Mouse (Mus musculus) limb, embryonic 13.5 days (tissue): ENCODE measurements around the gene Rpl37a. TPM values are rescaled to one million over a fixed set of nuclear protein-coding genes. Genes with fewer than 3 reads are reported as not detected.

Source experiments
- ATAC-seq: fragments of 200-750 bp; cut with Nextera tagmentation; 2 replicates; pipeline ENCODE4 v1.8.0; 2017; ENCODE audit warnings: low read depth, moderate number of reproducible peaks, moderate TSS enrichment; ENCODE audit not compliant: low FRiP score
- H3K27ac ChIP-seq: fragments of 300-500 bp; sonication (generic); 2 replicates; pipeline ENCODE4 v1.5.1; 2015; ENCODE audit warnings: inconsistent platforms, mild to moderate bottlenecking, moderate library complexity
- H3K27me3 ChIP-seq: fragments of 300-500 bp; sonication (generic); 2 replicates; pipeline ENCODE4 v1.6.1; 2015; ENCODE audit warnings: mild to moderate bottlenecking, inconsistent platforms
- H3K36me3 ChIP-seq: fragments of 300-500 bp; sonication (generic); 2 replicates; pipeline ENCODE4 v1.6.1; 2015; ENCODE audit warnings: inconsistent platforms, mild to moderate bottlenecking, moderate library complexity
- H3K4me1 ChIP-seq: fragments of 300-500 bp; sonication (generic); 2 replicates; pipeline ENCODE4 v1.6.1; 2015; ENCODE audit warnings: inconsistent platforms
- H3K4me2 ChIP-seq: fragments of 300-500 bp; sonication (generic); replicated peaks from 2 replicates; pipeline ENCODE4 v1.6.1; 2015; ENCODE audit warnings: inconsistent platforms, mild to moderate bottlenecking, moderate library complexity
- H3K4me3 ChIP-seq: fragments of 300-500 bp; sonication (generic); 2 replicates; pipeline ENCODE4 v1.5.1; 2015; ENCODE audit warnings: moderate library complexity, mild to moderate bottlenecking, inconsistent platforms
- H3K9ac ChIP-seq: fragments of 300-500 bp; sonication (generic); 2 replicates; pipeline ENCODE4 v1.6.1; 2015; ENCODE audit warnings: mild to moderate bottlenecking, inconsistent platforms
- H3K9me3 ChIP-seq: fragments of 300-500 bp; sonication (generic); 2 replicates; pipeline ENCODE4 v1.6.1; 2016; ENCODE audit warnings: inconsistent platforms
- WGBS: fragments of 180-500 bp; shearing (Covaris S2); methylation state at CpG from one replicate; pipeline ENCODE4 v1.1.7; 2015; 5-methylcytosine and 5-hydroxymethylcytosine counted together
- polyA plus RNA-seq: library from polyadenylated mRNA; unstranded; fragments of >200 nt; fragmentation: Nextera tagmentation; extraction: Ambion mirVana; gene quantifications from 2 replicates; pipeline ENCODE4 v1.2.1, GENCODE M21; 2015

The Rpl37a gene
- polyA plus RNA-seq, 1 experiment from 2014 or later = 1,730 TPM

- Histone ChIP-seq H3K36me3 (peaks cover 35% of the 10 kb centered on the region), H3K4me3 (no peak overlapping the region), H3K4me2 (no peak overlapping the region), H3K27me3 (no peaks in the 10 kb centered on the region), H3K27ac (no peak overlapping the region), H3K9me3 (no peaks in the 10 kb centered on the region), H3K4me1 (peaks cover 10% of the 10 kb centered on the region), H3K9ac (no peak overlapping the region)
- ATAC-seq = no peak
- 92% methylated on average over 7 of the region's 7 CpGs for WGBS
These were observed 6.5 kb downstream of the Rpl37a start for GRCm38 (mm10) chr1:72717540-72717939.

DNA sequence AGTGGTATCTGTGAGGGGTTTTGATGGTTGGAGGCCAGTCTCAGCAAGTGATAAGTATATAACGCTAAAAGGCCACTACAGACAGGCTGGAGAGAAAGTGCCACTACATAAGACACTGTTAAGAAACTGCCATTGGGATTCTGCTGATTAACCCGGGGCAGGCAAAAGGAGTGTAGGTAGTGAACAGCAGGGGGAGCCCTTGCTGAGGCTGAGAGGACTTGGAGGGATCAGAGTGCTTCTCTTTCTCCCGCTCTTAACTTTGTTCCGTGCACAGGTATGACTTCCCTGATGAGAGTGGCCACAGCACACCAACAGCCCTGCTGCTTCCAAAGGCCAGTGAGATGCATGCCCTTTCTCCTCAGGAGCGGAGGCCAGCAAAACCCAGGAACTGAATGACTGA is 7.8 kb downstream of the Rpl37a start:
- ATAC-seq = peak; percentile 52; the same call in 1 of the 2 replicates
- WGBS = 18% methylated on average over 5 of the region's 5 CpGs
- Histone ChIP-seq H3K4me3 (no peak overlapping the region), H3K27ac (no peak overlapping the region), H3K36me3 (peaks cover 24% of the 10 kb centered on the region), H3K9ac (no peak overlapping the region), H3K9me3 (no peaks in the 10 kb centered on the region), H3K4me2 (no peak overlapping the region), H3K4me1 (no peaks in the 10 kb centered on the region), H3K27me3 (no peaks in the 10 kb centered on the region)

DNA sequence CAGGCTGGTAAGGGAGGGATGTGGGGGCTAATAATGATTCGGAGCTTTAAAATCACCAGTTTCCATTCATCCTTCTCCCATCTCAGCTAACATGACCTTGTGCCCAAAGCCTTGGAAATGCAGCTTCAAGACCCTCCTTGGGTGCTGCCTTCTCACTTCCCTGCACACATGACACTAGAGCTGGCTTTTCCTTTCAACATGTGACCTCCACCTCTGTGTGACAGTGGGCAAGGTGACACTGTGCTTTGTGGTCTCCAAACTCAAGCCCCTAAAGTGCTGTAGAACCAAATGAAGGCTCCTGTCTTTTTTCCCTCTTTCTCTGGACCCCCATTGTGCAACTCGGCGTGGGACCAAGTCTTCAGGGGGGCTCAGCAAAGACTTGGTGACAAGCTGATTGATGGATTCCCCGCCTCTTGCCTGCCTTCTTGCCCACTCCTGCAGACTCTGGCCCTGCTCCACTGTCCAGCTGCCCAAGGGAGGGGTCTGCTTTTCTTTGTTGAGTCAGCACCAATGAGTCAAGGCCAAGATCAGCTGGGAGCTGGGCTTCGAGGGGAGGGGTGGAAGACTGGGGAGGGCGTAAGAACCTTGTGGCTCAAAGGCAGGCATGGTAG is 9.1 kb downstream of the Rpl37a start:
- Histone ChIP-seq H3K4me3 (no peak overlapping the region), H3K27ac (no peak overlapping the region), H3K4me2 (no peak overlapping the region), H3K9me3 (no peaks in the 10 kb centered on the region), H3K9ac (no peak overlapping the region), H3K27me3 (no peaks in the 10 kb centered on the region), H3K4me1 (no peaks in the 10 kb centered on the region), H3K36me3 (peaks cover 13% of the 10 kb centered on the region)
- no peak for ATAC-seq
- WGBS = 65% methylated on average over 6 of the region's 6 CpGs

DNA sequence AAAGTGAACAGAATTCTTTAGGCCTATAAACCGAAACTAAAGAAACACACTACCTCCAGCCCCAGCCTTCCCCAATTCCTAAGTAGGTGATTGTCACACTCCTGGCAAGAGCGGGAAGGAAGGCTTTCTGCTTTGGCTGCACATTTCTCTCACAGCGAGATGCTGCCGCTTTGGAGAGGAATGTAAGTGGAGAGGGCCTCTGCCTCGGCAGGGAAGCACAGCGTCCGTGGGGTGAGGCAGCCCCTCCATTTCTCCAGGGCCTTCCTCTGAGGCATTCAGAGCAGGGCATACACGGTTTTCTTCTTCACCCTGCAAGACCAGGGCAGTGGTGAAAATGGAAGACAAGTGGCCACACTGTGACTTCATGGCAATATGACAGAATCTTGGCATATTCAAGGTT is 11.6 kb downstream of the Rpl37a start:
- no peak for ATAC-seq
- 47% methylated on average over 8 of the region's 8 CpGs for WGBS
- Histone ChIP-seq H3K4me2 (no peak overlapping the region), H3K9me3 (no peaks in the 10 kb centered on the region), H3K4me1 (no peaks in the 10 kb centered on the region), H3K36me3 (peaks cover 5% of the 10 kb centered on the region), H3K27me3 (no peaks in the 10 kb centered on the region), H3K9ac (no peak overlapping the region), H3K27ac (no peak overlapping the region), H3K4me3 (no peak overlapping the region)

DNA sequence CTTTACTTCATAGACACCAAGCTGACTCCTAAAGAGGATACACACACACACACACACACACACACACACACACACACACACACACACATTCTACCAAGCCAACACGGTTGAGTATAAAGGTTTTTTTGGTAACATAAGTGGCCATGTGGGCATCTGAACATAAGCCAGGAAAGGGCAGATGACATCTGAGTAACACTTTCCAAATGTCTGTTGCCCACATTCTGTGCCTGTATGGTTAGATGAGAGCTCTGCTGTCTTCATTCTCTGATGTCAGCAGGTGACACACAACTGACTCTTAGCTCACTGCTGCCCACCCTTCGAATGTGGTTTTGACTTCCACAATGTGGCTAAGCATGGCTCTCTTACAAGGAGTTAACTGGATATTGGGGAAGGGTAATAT is 13.3 kb downstream of the Rpl37a start:
- Histone ChIP-seq H3K4me3 (no peak overlapping the region), H3K9ac (no peak overlapping the region), H3K27me3 (no peaks in the 10 kb centered on the region), H3K27ac (no peak overlapping the region), H3K9me3 (no peaks in the 10 kb centered on the region), H3K4me2 (no peak overlapping the region), H3K36me3 (peaks cover under 1% of the 10 kb centered on the region), H3K4me1 (peaks cover 15% of the 10 kb centered on the region)
- WGBS = 90% methylated on average over 2 of the region's 2 CpGs
- no peak for ATAC-seq

DNA sequence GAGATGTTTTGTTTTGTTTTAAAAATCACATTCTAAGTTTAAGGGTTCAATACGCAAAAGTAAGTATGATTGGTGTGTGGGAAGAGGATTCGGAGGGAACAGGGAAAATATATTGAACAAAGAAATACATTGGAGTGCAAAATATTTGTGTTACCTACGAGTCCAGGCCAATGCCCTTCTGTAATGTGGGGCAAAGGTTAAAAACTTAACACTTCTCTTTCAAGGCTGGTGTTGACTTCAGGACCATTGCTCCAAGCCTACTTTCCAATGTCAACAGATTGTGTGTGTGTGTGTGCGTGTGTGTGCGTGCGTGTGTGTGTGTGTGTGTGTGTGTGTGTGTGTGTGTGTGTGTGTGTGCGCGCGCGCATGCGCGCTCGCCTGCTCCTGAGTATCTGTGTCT is 14.9 kb downstream of the Rpl37a start:
- H3K9ac ChIP-seq = no peak overlapping the region
- WGBS = 90% methylated on average over 13 of the region's 13 CpGs
- ATAC-seq = no peak

GRCm38 (mm10) chr1:72728781-72729180 is 17.7 kb downstream of the Rpl37a start:
- Histone ChIP-seq H3K4me2 (no peak overlapping the region), H3K9me3 (no peaks in the 10 kb centered on the region), H3K36me3 (no peaks in the 10 kb centered on the region), H3K4me3 (no peak overlapping the region), H3K27me3 (no peaks in the 10 kb centered on the region; the same call in 1 of the 2 replicates), H3K9ac (no peak overlapping the region), H3K4me1 (peaks cover 31% of the 10 kb centered on the region), H3K27ac (peak overlapping the region; percentile 49; the same call in 1 of the 2 replicates)
- 26% methylated on average over 4 of the region's 4 CpGs for WGBS
- peak; percentile 25; the same call in 1 of the 2 replicates for ATAC-seq

More for the DNA sequence above, 14.9 kb downstream of the Rpl37a start:
- peaks cover 30% of the 10 kb centered on the region for H3K4me1 ChIP-seq
- H3K27ac ChIP-seq = no peak overlapping the region
- H3K27me3 ChIP-seq = no peaks in the 10 kb centered on the region
- H3K4me3 ChIP-seq = no peak overlapping the region
- no peaks in the 10 kb centered on the region for H3K9me3 ChIP-seq
- no peaks in the 10 kb centered on the region for H3K36me3 ChIP-seq
- no peak overlapping the region for H3K4me2 ChIP-seq

DNA sequence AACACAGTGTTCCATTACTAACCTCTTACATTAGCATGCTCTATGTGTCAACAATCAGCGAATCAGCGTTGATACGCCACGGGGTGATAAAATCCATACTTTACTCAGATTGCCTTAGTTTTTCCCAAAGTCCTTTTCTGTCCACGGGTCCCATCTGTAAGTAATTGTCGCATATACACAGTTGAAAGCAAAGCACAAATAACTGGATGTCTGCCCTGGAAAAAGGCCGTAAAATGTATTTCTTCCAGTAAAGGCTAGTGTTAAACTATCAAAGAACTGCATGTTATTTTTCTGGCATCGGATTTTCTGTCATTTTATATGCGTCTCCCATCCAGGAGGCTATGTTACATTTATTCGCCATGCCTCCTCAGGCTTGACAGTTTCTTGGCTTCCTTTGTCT is 19.0 kb downstream of the Rpl37a start:
- Histone ChIP-seq H3K27ac (peak overlapping the region; percentile 55; the same call in 1 of the 2 replicates), H3K4me2 (no peak overlapping the region), H3K4me1 (peaks cover 31% of the 10 kb centered on the region), H3K27me3 (no peaks in the 10 kb centered on the region; the same call in 1 of the 2 replicates), H3K4me3 (no peak overlapping the region), H3K9me3 (no peaks in the 10 kb centered on the region), H3K36me3 (no peaks in the 10 kb centered on the region), H3K9ac (no peak overlapping the region)
- ATAC-seq = 0 out of 2 replicates have a peak, but pooled peaks have one; percentile 21
- 26% methylated on average over 10 of the region's 10 CpGs for WGBS

DNA sequence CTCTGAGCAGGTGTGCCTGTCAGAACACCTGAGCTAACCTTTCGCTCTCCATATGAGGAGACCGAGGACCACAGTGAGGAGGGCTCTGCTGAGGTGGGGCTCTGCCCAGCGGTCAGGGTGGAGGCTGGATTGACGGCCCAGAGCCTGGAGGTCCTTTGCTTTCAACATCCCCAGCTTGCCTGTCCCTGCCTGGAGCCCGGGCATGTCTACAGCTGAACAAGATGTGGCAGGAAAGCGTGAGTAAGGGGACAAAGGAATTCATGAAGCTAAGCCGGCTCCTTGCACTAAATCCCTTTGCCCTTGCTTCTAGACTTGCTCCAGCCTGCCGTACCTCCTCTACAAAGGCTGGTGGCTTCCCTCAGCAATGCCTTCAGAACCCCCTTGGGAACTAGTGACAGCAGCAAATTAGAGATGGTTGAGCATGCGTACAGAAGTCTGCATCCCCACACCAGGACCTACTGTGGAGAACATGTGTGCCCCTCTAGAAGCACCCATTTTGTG is 22.2 kb downstream of the Rpl37a start:
- ATAC-seq = no peak
- no peaks in the 10 kb centered on the region for H3K9me3 ChIP-seq
- no peaks in the 10 kb centered on the region for H3K36me3 ChIP-seq
- no peak overlapping the region for H3K27ac ChIP-seq
- H3K4me1 ChIP-seq = peaks cover 43% of the 10 kb centered on the region
- no peak overlapping the region for H3K4me2 ChIP-seq
- no peak overlapping the region for H3K4me3 ChIP-seq
- peaks cover 2% of the 10 kb centered on the region; the same call in 1 of the 2 replicates for H3K27me3 ChIP-seq
- WGBS = 81% methylated on average over 9 of the region's 9 CpGs
- no peak overlapping the region for H3K9ac ChIP-seq

DNA sequence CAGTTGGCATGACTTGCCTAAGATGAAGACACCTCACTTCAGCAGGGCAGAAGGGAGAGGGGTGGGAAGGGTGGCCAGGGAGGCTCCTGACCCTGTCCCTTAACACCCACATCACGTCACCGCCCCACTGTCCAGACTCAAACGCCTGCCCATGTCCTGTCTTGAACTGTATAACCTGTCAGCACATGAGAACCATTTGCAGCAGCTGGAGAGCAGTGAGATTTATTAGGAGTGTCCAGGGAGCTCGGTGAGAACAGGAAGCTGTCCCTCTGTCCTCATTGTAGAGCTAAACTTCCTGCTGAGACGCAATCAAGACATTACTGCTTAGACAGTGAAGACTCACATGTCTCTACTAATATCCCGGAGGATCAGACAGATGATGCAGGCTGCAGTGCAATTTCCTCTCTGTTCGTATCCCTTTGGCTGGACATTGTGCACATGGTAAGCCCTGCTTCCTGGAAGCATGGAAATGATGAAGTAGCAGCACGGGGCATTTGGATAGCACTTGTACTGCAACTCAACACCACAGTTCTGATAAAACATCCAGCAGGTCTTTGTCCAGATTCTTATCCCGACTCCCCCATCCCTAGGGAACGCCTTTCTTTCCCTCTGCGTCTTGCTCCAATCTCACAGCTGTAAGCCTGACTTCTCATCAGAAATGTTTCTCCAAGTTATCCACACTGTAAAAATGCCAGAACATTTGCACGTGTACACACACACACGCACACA is 25.5 kb downstream of the Rpl37a start:
- peaks cover 2% of the 10 kb centered on the region; the same call in 1 of the 2 replicates for H3K27me3 ChIP-seq
- 35% methylated on average over 13 of the region's 13 CpGs for WGBS
- ATAC-seq = no peak
- no peak overlapping the region for H3K4me3 ChIP-seq
- no peak overlapping the region for H3K9ac ChIP-seq
- no peaks in the 10 kb centered on the region for H3K36me3 ChIP-seq
- H3K9me3 ChIP-seq = no peaks in the 10 kb centered on the region
- no peak overlapping the region; the same call in 1 of the 2 replicates for H3K4me2 ChIP-seq
- peaks cover 29% of the 10 kb centered on the region for H3K4me1 ChIP-seq
- H3K27ac ChIP-seq = no peak overlapping the region

DNA sequence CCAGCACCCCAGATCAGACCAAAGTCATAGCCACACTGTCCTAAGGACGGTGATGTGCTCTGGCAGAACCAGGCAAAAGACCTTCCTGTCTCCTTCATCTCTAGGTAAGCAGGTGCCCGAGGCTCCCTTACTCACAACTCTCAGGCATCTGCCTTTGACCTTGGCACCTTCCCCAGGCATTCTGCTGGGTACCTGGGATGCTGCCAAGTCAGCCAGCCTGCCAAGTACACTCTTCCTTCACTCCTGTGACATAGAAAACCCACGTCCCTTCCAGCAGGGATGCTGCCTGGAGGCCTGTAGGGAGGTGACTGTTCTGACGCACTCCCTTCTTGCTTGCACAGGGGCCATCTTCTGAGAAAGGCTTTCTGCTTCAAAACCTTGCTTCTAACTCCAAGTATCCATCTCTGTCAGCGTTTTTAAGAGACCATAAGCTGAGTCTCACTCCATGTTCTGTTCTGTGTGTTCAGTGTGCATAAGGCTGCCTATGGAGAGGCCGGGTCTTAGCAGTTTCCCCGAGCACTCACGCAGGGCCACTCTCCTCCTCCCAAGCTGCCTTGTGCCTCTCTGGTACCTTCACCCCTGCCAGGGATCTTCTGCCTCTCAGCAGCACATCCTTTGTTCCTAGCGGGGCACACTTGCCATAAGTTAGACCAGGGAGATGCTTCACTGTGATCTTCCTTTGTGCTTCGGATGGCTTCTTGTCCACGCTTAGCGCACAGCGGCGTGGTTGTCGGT is 28.0 kb downstream of the Rpl37a start:
- no peaks in the 10 kb centered on the region for H3K36me3 ChIP-seq
- H3K27ac ChIP-seq = 0 out of 2 replicates have a peak overlapping the region, but pooled peaks have one; percentile 23
- H3K4me3 ChIP-seq = no peak overlapping the region
- no peaks in the 10 kb centered on the region for H3K9me3 ChIP-seq
- H3K9ac ChIP-seq = no peak overlapping the region
- no peak for ATAC-seq
- peaks cover 29% of the 10 kb centered on the region for H3K4me1 ChIP-seq
- no peak overlapping the region for H3K4me2 ChIP-seq
- 0 out of 2 replicates have a peak, but pooled peaks cover 2% of the 10 kb centered on the region for H3K27me3 ChIP-seq
- WGBS = 83% methylated on average over 15 of the region's 15 CpGs

DNA sequence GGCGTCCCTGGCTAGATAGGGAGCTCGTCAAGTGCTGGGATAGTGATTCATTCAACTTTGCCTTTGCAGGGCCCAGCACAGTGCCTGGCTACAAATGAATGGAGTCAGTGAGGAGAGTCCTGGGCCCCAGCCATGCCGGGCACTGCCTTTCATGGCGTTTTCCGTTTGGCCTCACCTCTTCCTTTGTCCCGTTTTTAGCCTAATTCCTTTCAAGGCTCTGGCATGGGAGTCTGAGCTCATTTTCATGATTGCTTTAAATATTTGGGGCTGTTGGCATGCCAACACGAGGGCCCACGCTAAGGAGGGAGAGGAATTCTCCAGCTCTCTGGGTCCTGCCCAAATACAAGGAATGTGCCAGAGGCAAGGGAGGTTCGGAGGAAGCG is 28.6 kb downstream of the Rpl37a start:
- H3K9ac ChIP-seq = no peak overlapping the region
- 72% methylated on average over 10 of the region's 10 CpGs for WGBS
- H3K36me3 ChIP-seq = no peaks in the 10 kb centered on the region
- no peak overlapping the region for H3K4me2 ChIP-seq
- 0 out of 2 replicates have a peak, but pooled peaks have one; percentile 39 for ATAC-seq
- H3K27me3 ChIP-seq = 0 out of 2 replicates have a peak, but pooled peaks cover 2% of the 10 kb centered on the region
- H3K9me3 ChIP-seq = no peaks in the 10 kb centered on the region
- peaks cover 32% of the 10 kb centered on the region for H3K4me1 ChIP-seq
- H3K27ac ChIP-seq = 0 out of 2 replicates have a peak overlapping the region, but pooled peaks have one; percentile 23
- no peak overlapping the region for H3K4me3 ChIP-seq
